16 mouse cellular contexts compared by ENCODE assay signal in the genomic region with DNA sequence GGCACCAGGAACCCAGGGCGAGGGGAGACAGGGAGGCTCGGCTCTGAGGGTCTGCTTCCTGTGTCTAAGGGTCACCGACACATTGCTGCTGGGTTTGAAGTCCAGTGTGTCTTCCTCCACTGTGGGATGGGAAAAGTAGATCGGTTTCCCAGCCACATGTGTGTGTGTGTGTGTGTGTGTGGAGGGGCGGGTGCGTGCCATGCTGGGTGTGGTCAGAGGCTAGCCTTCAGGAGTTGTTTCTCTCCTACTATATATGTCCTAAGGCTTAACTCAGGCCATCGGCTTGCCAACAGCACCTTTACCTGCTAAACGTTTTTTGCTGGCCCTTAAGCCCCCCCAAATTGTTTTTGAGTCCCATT. TPM values are rescaled to one million over a fixed set of nuclear protein-coding genes. Genes with fewer than 3 reads are reported as not detected.
DNase-seq lines count a peak whose midpoint lies in the region; ATAC-seq and TF ChIP-seq lines count a peak whose summit lies in the region.
"Had no signal": no experiment of that assay in that cellular context is flagged by ENCODE, and none has a peak within 500 bp of the region (broad histone marks: within the 10 kb centered on the region; RNA-seq: fewer than 3 reads in every experiment).

No protein-coding gene starts in this region.

- H3K27me3 ChIP-seq in CH12.LX (replicated peaks) (no peaks in the 10 kb centered on the region), G1E (ENCODE audit: insufficient read depth, low read length) (no peaks in the 10 kb centered on the region)
- no peaks in the 10 kb centered on the region for H3K27me3 ChIP-seq in intestine, embryonic 14.5 days (replicated peaks; ENCODE audit: control insufficient read depth, insufficient read depth, low read length)
- H3K27me3 ChIP-seq in liver, embryonic 16.5 days (ENCODE audit: control insufficient read depth, insufficient read depth, low read depth, low read length), result no peaks in the 10 kb centered on the region
- no peaks in the 10 kb centered on the region for H3K27me3 ChIP-seq in hindbrain, embryonic 16.5 days (replicated peaks; ENCODE audit: control insufficient read depth, insufficient read depth, low read length)
- H3K27me3 ChIP-seq: hindbrain, embryonic 15.5 days; lung, embryonic 15.5 days had no signal

- H3K4me3 ChIP-seq in CH12.LX (replicated peaks in 1 of 3; ENCODE audit: low read depth in 2 of 3, low read length in 2 of 3, poor library complexity in 1 of 3), result no peak overlapping the region
- peak overlapping the region; percentile 67 for H3K4me3 ChIP-seq in G1E (ENCODE audit: low read depth, low read length)
- no peak overlapping the region for H3K4me3 ChIP-seq in intestine, embryonic 14.5 days (ENCODE audit: low read depth, low read length)
- peak overlapping the region; percentile 24; the same call in 1 of the 2 replicates for H3K4me3 ChIP-seq in liver, embryonic 16.5 days (ENCODE audit: low read depth, low read length)
- H3K4me3 ChIP-seq in hindbrain, embryonic 16.5 days (ENCODE audit: low read length), result no peak overlapping the region
- H3K4me3 ChIP-seq: hindbrain, embryonic 15.5 days; lung, embryonic 15.5 days had no signal

- ATAC-seq in G1E (ENCODE audit: extremely low read depth, insufficient number of reproducible peaks, low FRiP score, poor library complexity, severe bottlenecking), result peak; percentile 23; the same call in 1 of the 2 replicates
- ATAC-seq in intestine, embryonic 14.5 days (replicated peaks; ENCODE audit: low FRiP score, low TSS enrichment, low read depth), result peak; percentile 37; the same call in 1 of the 2 replicates
- ATAC-seq in liver, embryonic 16.5 days (ENCODE audit: low read depth), result peak; percentile 41; the same call in 1 of the 2 replicates
- ATAC-seq in hindbrain, embryonic 16.5 days, result no peak
- ATAC-seq: forebrain, embryonic 16.5 days; midbrain, embryonic 16.5 days had no signal

- TF ChIP-seq RAD21 in CH12.LX (IDR thresholded peaks at IDR 0.05; ENCODE audit: low read depth, low read length), result no peak

- in situ Hi-C loops in CH12.LX (cut with MboI; ENCODE audit: low pct_ligation_motif_present, low pct_unique_long_range_greater_than_20kb, low sequenced_read_pairs), result no loop called here

- H3K9ac ChIP-seq in CH12.LX (ENCODE audit: insufficient read depth, low read depth), result no peak overlapping the region
- H3K9ac ChIP-seq in intestine, embryonic 14.5 days (ENCODE audit: low read length), result no peak overlapping the region
- H3K9ac ChIP-seq in liver, embryonic 16.5 days (ENCODE audit: low read depth, low read length), result peak overlapping the region; percentile 39
- H3K9ac ChIP-seq in hindbrain, embryonic 16.5 days (ENCODE audit: low read depth, low read length), result no peak overlapping the region
- H3K9ac ChIP-seq: hindbrain, embryonic 15.5 days; lung, embryonic 15.5 days had no signal

- TF ChIP-seq EP300 in CH12.LX (IDR thresholded peaks at IDR 0.05; ENCODE audit: low read length), result no peak

- H3K4me1 ChIP-seq in CH12.LX (ENCODE audit: control insufficient read depth in 1 of 2, insufficient read depth in 2 of 2), result peaks cover 7 to 49% of the 10 kb centered on the region in 2 experiments
- H3K4me1 ChIP-seq in G1E (ENCODE audit: insufficient read depth, low read depth, low read length), result peaks cover 40% of the 10 kb centered on the region
- peaks cover 4% of the 10 kb centered on the region; the same call in 1 of the 2 replicates for H3K4me1 ChIP-seq in intestine, embryonic 14.5 days (replicated peaks; ENCODE audit: control insufficient read depth, insufficient read depth, low read length)
- peaks cover 22% of the 10 kb centered on the region for H3K4me1 ChIP-seq in liver, embryonic 16.5 days (ENCODE audit: control insufficient read depth, low read depth, low read length)
- H3K4me1 ChIP-seq in hindbrain, embryonic 16.5 days (ENCODE audit: control insufficient read depth, insufficient read depth, low read depth, low read length), result no peaks in the 10 kb centered on the region
- H3K4me1 ChIP-seq: hindbrain, embryonic 15.5 days; lung, embryonic 15.5 days had no signal

- TF ChIP-seq POLR2A in CH12.LX (IDR thresholded peaks at IDR 0.05; ENCODE audit: low read depth, low read length), result no peak

- H3K9me3 ChIP-seq in CH12.LX (replicated peaks; ENCODE audit: low read length), result no peaks in the 10 kb centered on the region
- H3K9me3 ChIP-seq in G1E (replicated peaks), result no peaks in the 10 kb centered on the region
- no peaks in the 10 kb centered on the region for H3K9me3 ChIP-seq in intestine, embryonic 14.5 days (ENCODE audit: control insufficient read depth, low read length)
- no peaks in the 10 kb centered on the region for H3K9me3 ChIP-seq in liver, embryonic 16.5 days (replicated peaks; ENCODE audit: control insufficient read depth, low read length)
- no peaks in the 10 kb centered on the region for H3K9me3 ChIP-seq in hindbrain, embryonic 16.5 days (ENCODE audit: control insufficient read depth, low read length)
- H3K9me3 ChIP-seq: hindbrain, embryonic 15.5 days; lung, embryonic 15.5 days had no signal

- peak overlapping the region; percentile 73 for H3K27ac ChIP-seq in CH12.LX (ENCODE audit: insufficient read depth, low read depth)
- H3K27ac ChIP-seq in intestine, embryonic 14.5 days (ENCODE audit: low read depth), result peak overlapping the region; percentile 5; the same call in 1 of the 2 replicates
- H3K27ac ChIP-seq in liver, embryonic 16.5 days (ENCODE audit: low read length), result peak overlapping the region; percentile 63
- no peak overlapping the region for H3K27ac ChIP-seq in hindbrain, embryonic 16.5 days (ENCODE audit: low read depth, low read length)
- H3K27ac ChIP-seq: hindbrain, embryonic 15.5 days; lung, embryonic 15.5 days had no signal

- DNase-seq in CH12.LX (ENCODE audit: extremely low read depth) (no peak), G1E (ENCODE audit: low spot score) (no peak)
- no peak for DNase-seq in intestine, embryonic 14.5 days (ENCODE audit: low spot score)
- no peak for DNase-seq in urinary bladder, postnatal 4 days (ENCODE audit: low spot score in 2 of 2)
- DNase-seq in cerebellum, adult 11 months, result no peak
- DNase-seq in right cerebral cortex, postnatal 14 days, result no peak
- DNase-seq: adrenal gland, postnatal 36 days; cerebellum, adult 8-10 months; heart, adult 11 months; right cerebral cortex, postnatal 25 days had no signal

- dilution Hi-C loops in CH12.LX (cut with MboI; ENCODE audit: extremely low pct_ligation_motif_present, extremely low pct_unique_long_range_greater_than_20kb, low sequenced_read_pairs), result no loop called here

- TF ChIP-seq CTCF in CH12.LX (conservative IDR thresholded peaks at IDR 0.05 in 1 of 2, IDR thresholded peaks at IDR 0.05 in 1 of 2; ENCODE audit: low read depth in 2 of 2, low read length in 2 of 2), result no peak
- TF ChIP-seq CTCF in G1E (IDR thresholded peaks at IDR 0.05; ENCODE audit: low read depth, low read length), result no peak

- 64% methylated on average over 8 of the region's 8 CpGs for WGBS in intestine, embryonic 14.5 days
- WGBS in liver, embryonic 16.5 days (ENCODE audit: insufficient replicate concordance), result 18% methylated on average over 8 of the region's 8 CpGs
- 70% methylated on average over 8 of the region's 8 CpGs for WGBS in hindbrain, embryonic 16.5 days

- no peak overlapping the region for H3K4me2 ChIP-seq in CH12.LX (ENCODE audit: insufficient read depth, low read depth, poor library complexity, severe bottlenecking)
- H3K4me2 ChIP-seq in intestine, embryonic 14.5 days (ENCODE audit: low read length), result no peak overlapping the region
- H3K4me2 ChIP-seq in liver, embryonic 16.5 days (ENCODE audit: low read depth, low read length), result peak overlapping the region; percentile 47
- H3K4me2 ChIP-seq in hindbrain, embryonic 16.5 days (ENCODE audit: low read length), result no peak overlapping the region
- H3K4me2 ChIP-seq: hindbrain, embryonic 15.5 days; lung, embryonic 15.5 days had no signal

- no peaks in the 10 kb centered on the region for H3K79me2 ChIP-seq in CH12.LX (replicated peaks; ENCODE audit: control insufficient read depth, extremely low read depth, insufficient read depth, poor library complexity, severe bottlenecking)

- H3K36me3 ChIP-seq in CH12.LX (replicated peaks in 1 of 2; ENCODE audit: control insufficient read depth in 1 of 2, insufficient read depth in 1 of 2, low read length in 1 of 2), result peaks cover 49 to 76% of the 10 kb centered on the region in 2 experiments
- H3K36me3 ChIP-seq in G1E (replicated peaks), result peaks cover 72% of the 10 kb centered on the region
- peaks cover 44% of the 10 kb centered on the region for H3K36me3 ChIP-seq in intestine, embryonic 14.5 days (ENCODE audit: control insufficient read depth, insufficient read depth, low read length)
- no peaks in the 10 kb centered on the region for H3K36me3 ChIP-seq in liver, embryonic 16.5 days (ENCODE audit: control insufficient read depth, insufficient read depth)
- H3K36me3 ChIP-seq in hindbrain, embryonic 16.5 days (ENCODE audit: control insufficient read depth, insufficient read depth, low read length), result peaks cover 7% of the 10 kb centered on the region; the same call in 1 of the 2 replicates

TF ChIP-seq in CH12.LX, 34 proteins besides CTCF, POLR2A, EP300 and RAD21:
- TF ChIP-seq GABPA (IDR thresholded peaks at IDR 0.05; ENCODE audit: insufficient replicate concordance, low read depth, low read length) (no peak), ZMIZ1 (IDR thresholded peaks at IDR 0.05; ENCODE audit: low read depth, low read length) (no peak), CHD1 (IDR thresholded peaks at IDR 0.05; ENCODE audit: low read depth, low read length) (no peak), MAX (IDR thresholded peaks at IDR 0.05; ENCODE audit: low read length) (no peak)

RNA-seq across cellular contexts. Expression of a gene that starts 35.0 kb away (rescaled TPM):
- total RNA-seq in CH12.LX (2012; rRNA removed), result 4.8 and 6.0 TPM in 2 replicates
- 9.3 and 9.9 TPM in 2 replicates for total RNA-seq in CH12.LX (2014; rRNA removed)
- polyA plus RNA-seq in CH12.LX (2012; ENCODE audit: insufficient read length, low read depth), result 7.0 and 7.1 TPM in 2 replicates
- total RNA-seq in G1E (2014; fragmentation: Nextera tagmentation), result 7.8 and 9.5 TPM in 2 replicates
- 8.1 and 10.3 TPM in 2 replicates for total RNA-seq in G1E (2017)
- 3.0 and 3.2 TPM in 2 replicates for polyA plus RNA-seq in G1E (2012)
- 20.0 and 20.3 TPM in 2 replicates for polyA plus RNA-seq in intestine, embryonic 14.5 days (2014; fragmentation: Nextera tagmentation; extraction: Ambion mirVana)
- 4.6 TPM in 2 replicates for polyA plus RNA-seq in liver, embryonic 16.5 days (2015; fragmentation: Nextera tagmentation; extraction: Ambion mirVana)
- 29.2 and 32.0 TPM in 2 replicates for polyA plus RNA-seq in hindbrain, embryonic 16.5 days (2015; fragmentation: Nextera tagmentation; extraction: Ambion mirVana)

RNA-seq across cellular contexts. Expression of a gene that starts 41.9 kb away (rescaled TPM):
- total RNA-seq in CH12.LX (2012; rRNA removed), result 21.7 and 23.6 TPM in 2 replicates
- 16.2 and 16.6 TPM in 2 replicates for total RNA-seq in CH12.LX (2014; rRNA removed)
- polyA plus RNA-seq in CH12.LX (2012; ENCODE audit: insufficient read length, low read depth), result 28.9 and 34.3 TPM in 2 replicates
- total RNA-seq in G1E (2014; fragmentation: Nextera tagmentation), result 56.1 and 67.1 TPM in 2 replicates
- total RNA-seq in G1E (2017), result 20.2 and 26.0 TPM in 2 replicates
- 7.4 and 8.7 TPM in 2 replicates for polyA plus RNA-seq in G1E (2012)
- polyA plus RNA-seq in intestine, embryonic 14.5 days (2014; fragmentation: Nextera tagmentation; extraction: Ambion mirVana), result 4.2 and 5.8 TPM in 2 replicates
- polyA plus RNA-seq in liver, embryonic 16.5 days (2015; fragmentation: Nextera tagmentation; extraction: Ambion mirVana), result 0.56 and 0.64 TPM in 2 replicates
- polyA plus RNA-seq in hindbrain, embryonic 16.5 days (2015; fragmentation: Nextera tagmentation; extraction: Ambion mirVana), result 2.1 and 2.7 TPM in 2 replicates

Comparison
In these comparisons a context has a peak if more than half of its experiments do, and no peak if none do; other contexts are left out.
1. H3K4me3 ChIP-seq: peak in G1E (single experiment) and liver, embryonic 16.5 days (single experiment); none in CH12.LX (0 of 3), intestine, embryonic 14.5 days (single experiment) and hindbrain, embryonic 16.5 days (single experiment).